Mouse (Mus musculus) CH12.LX (cell line): ENCODE results near the gene Sprn.

ENCODE experiments used
- CHD2 ChIP-seq: IDR thresholded peaks from 2 replicates; pipeline ENCODE4 v1.6.1; 2011; ENCODE audit warnings: low read length, improper control_type of control experiment
- CTCF ChIP-seq, 2 experiments: IDR thresholded peaks in 1 of 2; conservative IDR thresholded peaks in 1 of 2; 2 replicates each; pipeline ENCODE4 v1.5.1; 2011 to 2012; ENCODE audit warnings: low read depth in 2 of 2, low read length in 2 of 2, improper control_type of control experiment in 1 of 2, inconsistent platforms in 1 of 2, mild to moderate bottlenecking in 1 of 2, moderate library complexity in 1 of 2
- E2F4 ChIP-seq: IDR thresholded peaks from 2 replicates; pipeline ENCODE4 v1.6.1; 2011; ENCODE audit warnings: low read depth, low read length, improper control_type of control experiment; ENCODE audit not compliant: insufficient replicate concordance
- EP300 ChIP-seq: IDR thresholded peaks from 2 replicates; pipeline ENCODE4 v1.6.1; 2011; ENCODE audit warnings: low read length, improper control_type of control experiment
- KAT2A ChIP-seq: IDR thresholded peaks from 2 replicates; pipeline ENCODE4 v1.6.1; 2012; ENCODE audit warnings: low read length, improper control_type of control experiment, inconsistent platforms; ENCODE audit not compliant: insufficient replicate concordance
- MAFK ChIP-seq: IDR thresholded peaks from 2 replicates; pipeline ENCODE4 v1.6.1; 2011; ENCODE audit warnings: low read length, improper control_type of control experiment; ENCODE audit not compliant: insufficient replicate concordance
- MAX ChIP-seq: IDR thresholded peaks from 2 replicates; pipeline ENCODE4 v1.6.1; 2011; ENCODE audit warnings: low read length, improper control_type of control experiment
- MYC ChIP-seq: IDR thresholded peaks from 2 replicates; pipeline ENCODE4 v1.6.1; 2011; ENCODE audit warnings: low read depth, mild to moderate bottlenecking, improper control_type of control experiment, low read length
- POLR2A ChIP-seq: IDR thresholded peaks from 2 replicates; pipeline ENCODE4 v1.6.1; 2011; ENCODE audit warnings: low read depth, mild to moderate bottlenecking, improper control_type of control experiment, low read length
- RCOR1 ChIP-seq: conservative IDR thresholded peaks from 2 replicates; pipeline ENCODE4 v1.6.1; 2012; ENCODE audit warnings: low read depth, mild to moderate bottlenecking, inconsistent platforms, low read length, improper control_type of control experiment
- ZKSCAN1 ChIP-seq: IDR thresholded peaks from 2 replicates; pipeline ENCODE4 v1.6.1; 2012; ENCODE audit warnings: low read depth, inconsistent platforms, low read length, improper control_type of control experiment, borderline replicate concordance
- ZNF384 ChIP-seq: IDR thresholded peaks from 2 replicates; pipeline ENCODE4 v1.6.1; 2012; ENCODE audit warnings: low read depth, low read length, improper control_type of control experiment, inconsistent platforms

- no peak for TF ChIP-seq CTCF (conservative IDR thresholded peaks at IDR 0.05 in 1 of 2, IDR thresholded peaks at IDR 0.05 in 1 of 2; ENCODE audit: low read depth in 2 of 2, low read length in 2 of 2)
- TF ChIP-seq CHD2 = no peak
- no peak for TF ChIP-seq POLR2A
- TF ChIP-seq MAX = no peak
- TF ChIP-seq ZKSCAN1 = no peak
- TF ChIP-seq MYC = no peak
- no peak for TF ChIP-seq KAT2A
- TF ChIP-seq RCOR1 = no peak
- no peak for TF ChIP-seq ZNF384
- TF ChIP-seq MAFK = no peak
- no peak for TF ChIP-seq EP300
- TF ChIP-seq E2F4 = no peak
Measured at GRCm38 (mm10) chr7:140192851-140193250, 38.2 kb upstream of the Sprn start.
